Comparison of ENCODE assay signal across 8 mouse cellular contexts in genomic region chr6:124779222-124779983, GRCm38 (mm10). TPM values are rescaled to one million over a fixed set of nuclear protein-coding genes. Genes with fewer than 3 reads are reported as not detected.
DNase-seq lines count a peak whose midpoint lies in the region; TF ChIP-seq lines count a peak whose summit lies in the region.

Gene Lrrc23 (minus strand): TSS chr6:124779727.

- H3K27ac ChIP-seq in gastrocnemius, adult 2 months: peak within 1 kb of the TSS; percentile 58
- no peak within 1 kb of the TSS for H3K27ac ChIP-seq in brown adipose tissue, adult 24 weeks (replicated peaks; ENCODE audit: low read depth, low read length)
- no peak within 1 kb of the TSS for H3K27ac ChIP-seq in heart, adult 2 months
- H3K27ac ChIP-seq in kidney, adult 2 months (ENCODE audit: insufficient read depth, low read depth, low read length): no peak within 1 kb of the TSS
- peak within 1 kb of the TSS; percentile 55; the same call in 1 of the 2 replicates for H3K27ac ChIP-seq in olfactory bulb, adult 2 months (ENCODE audit: insufficient read depth, low read depth, low read length)

- H3K9ac ChIP-seq in heart, adult 2 months (ENCODE audit: low read depth, low read length): peak within 1 kb of the TSS; percentile 6; the same call in 1 of the 2 replicates

- no peak for TF ChIP-seq EP300 in heart, adult 2 months (IDR thresholded peaks at IDR 0.05; ENCODE audit: insufficient read depth, low read depth, low read length)

- DNase-seq in gastrocnemius, adult 2 months: no peak
- DNase-seq in gastrocnemius, postnatal 14 days: no peak
- peak; percentile 55 to 65 for DNase-seq in heart, adult 2 months
- DNase-seq in kidney, adult 2 months: peak; percentile 68
- peak; percentile 74 for DNase-seq in lung, postnatal 10 days
- DNase-seq in frontal cortex, postnatal 14 days (ENCODE audit: low spot score in 2 of 2): no peak

- peak within 1 kb of the TSS; percentile 57 for H3K4me3 ChIP-seq in gastrocnemius, adult 2 months
- H3K4me3 ChIP-seq in brown adipose tissue, adult 24 weeks (ENCODE audit: insufficient read depth, low read depth, low read length): peak within 1 kb of the TSS; percentile 56
- H3K4me3 ChIP-seq in heart, adult 2 months: peak within 1 kb of the TSS; percentile 43
- H3K4me3 ChIP-seq in kidney, adult 2 months (ENCODE audit: insufficient read depth, low read depth, low read length): peak within 1 kb of the TSS; percentile 54
- peak within 1 kb of the TSS; percentile 28 for H3K4me3 ChIP-seq in olfactory bulb, adult 2 months (ENCODE audit: insufficient read depth, low read depth, low read length)

- TF ChIP-seq CTCF in gastrocnemius, adult 2 months (IDR thresholded peaks at IDR 0.05): no peak
- TF ChIP-seq CTCF in heart, adult 2 months (IDR thresholded peaks at IDR 0.05): no peak
- TF ChIP-seq CTCF in kidney, adult 2 months (conservative IDR thresholded peaks at IDR 0.05; ENCODE audit: insufficient read depth, insufficient read length, low read depth, low read length): no peak
- no peak for TF ChIP-seq CTCF in olfactory bulb, adult 2 months (IDR thresholded peaks at IDR 0.05; ENCODE audit: insufficient read depth, low read depth, low read length)

- H3K79me2 ChIP-seq in heart, adult 2 months (replicated peaks; ENCODE audit: control insufficient read depth, insufficient read depth, low read length): no peaks in the 10 kb centered on the region

- no peak for TF ChIP-seq POLR2A in heart, adult 2 months (IDR thresholded peaks at IDR 0.05; ENCODE audit: insufficient read depth, low read depth, low read length)
- TF ChIP-seq POLR2A in kidney, adult 2 months (IDR thresholded peaks at IDR 0.05; ENCODE audit: low read depth, low read length): no peak
- no peak for TF ChIP-seq POLR2A in olfactory bulb, adult 2 months (IDR thresholded peaks at IDR 0.05; ENCODE audit: insufficient read depth, low read depth, low read length)

- no peaks in the 10 kb centered on the region; the same call in 1 of the 2 replicates for H3K27me3 ChIP-seq in heart, adult 2 months (ENCODE audit: control insufficient read depth, insufficient read depth, low read length)
- no peaks in the 10 kb centered on the region for H3K27me3 ChIP-seq in kidney, adult 2 months (replicated peaks; ENCODE audit: control insufficient read depth, insufficient read depth, low read length)

- H3K4me1 ChIP-seq in brown adipose tissue, adult 24 weeks (ENCODE audit: control insufficient read depth, insufficient read depth, insufficient read length, low read length): no peaks in the 10 kb centered on the region; the same call in 1 of the 2 replicates
- peaks cover 1% of the 10 kb centered on the region; the same call in 1 of the 2 replicates for H3K4me1 ChIP-seq in heart, adult 2 months (ENCODE audit: control insufficient read depth, insufficient read depth, low read length)
- H3K4me1 ChIP-seq in kidney, adult 2 months (ENCODE audit: control insufficient read depth, insufficient read depth, low read length): no peaks in the 10 kb centered on the region; the same call in 1 of the 2 replicates
- H3K4me1 ChIP-seq in olfactory bulb, adult 2 months (ENCODE audit: control insufficient read depth, insufficient read depth, low read length): peaks cover 18% of the 10 kb centered on the region

- under 1% methylated on average over 23 of the region's 23 CpGs for whole genome bisulfite sequencing in heart, adult 2 months
- WGBS in kidney, adult 2 months: 3% methylated on average over 23 of the region's 23 CpGs
- WGBS in olfactory bulb, adult 2 months: 1% methylated on average over 23 of the region's 23 CpGs

- intact Hi-C loops in gastrocnemius, adult 2 months (cut with DNase I): no loop called here
- intact Hi-C loops in gastrocnemius, postnatal 14 days (cut with DNase I; ENCODE audit: low total_unique reads): no loop called here
- intact Hi-C loops in heart, adult 2 months (cut with DNase I): no loop called here

- no peaks in the 10 kb centered on the region for H3K36me3 ChIP-seq in heart, adult 2 months (ENCODE audit: control insufficient read depth, insufficient read depth, low read length)
- H3K36me3 ChIP-seq in kidney, adult 2 months (ENCODE audit: control insufficient read depth, insufficient read depth, low read length): no peaks in the 10 kb centered on the region

RNA-seq across cellular contexts. Expression of gene Lrrc23, which starts in this region (rescaled TPM):
- under 1 TPM in 1 of 2 experiments, not detected in 1; 0.48 TPM for total RNA-seq in gastrocnemius, adult 2 months (2021)
- total RNA-seq in gastrocnemius, postnatal 14 days (2021): not detected
- not detected in 2 replicates for polyA plus RNA-seq in brown adipose tissue, adult 24 weeks (2012; ENCODE audit: insufficient read depth, insufficient read length, missing spikeins)
- not detected for total RNA-seq in heart, adult 2 months (2021)
- 0.53 and 3.2 TPM in 2 replicates for polyA plus RNA-seq in heart, adult 2 months (2012; rRNA removed)
- polyA plus RNA-seq in kidney, adult 2 months (2012; rRNA removed): 0.41 and 0.66 TPM in 2 replicates
- polyA plus RNA-seq in olfactory bulb, adult 2 months (2012; ENCODE audit: insufficient read depth, insufficient read length, low replicate concordance, missing spikeins): not detected in 2 replicates

Comparison
In these comparisons a context has a peak if more than half of its experiments do, and no peak if none do; other contexts are left out.
1. Peak in DNase-seq and H3K4me3 ChIP-seq in kidney, adult 2 months; RNA of the gene not detected or under 1 TPM.
2. DNase-seq: peak in heart, adult 2 months (2 of 2) and lung, postnatal 10 days (single experiment); none in gastrocnemius, adult 2 months (single experiment), gastrocnemius, postnatal 14 days (single experiment) and frontal cortex, postnatal 14 days (0 of 2).
3. H3K27ac ChIP-seq: peak in gastrocnemius, adult 2 months (single experiment) and olfactory bulb, adult 2 months (single experiment); none in brown adipose tissue, adult 24 weeks (single experiment), heart, adult 2 months (single experiment) and kidney, adult 2 months (single experiment).
4. Peak in every context shown above with its lines, with median percentiles within 50 percentile points of each other: H3K4me3 ChIP-seq.